Mouse (Mus musculus) thymus, adult 2 months (tissue): ENCODE results near the gene Ubr4.

ENCODE experiments used
- CTCF ChIP-seq: fragments of 200-500 bp; IDR thresholded peaks from 2 replicates; pipeline ENCODE4 v1.5.1; 2012; ENCODE audit warnings: mild to moderate bottlenecking, control low read depth, low read length, moderate library complexity, borderline replicate concordance; ENCODE audit not compliant: control insufficient read depth, poor library complexity, insufficient read depth; ENCODE audit errors: extremely low read depth
- POLR2A ChIP-seq: fragments of 200-500 bp; IDR thresholded peaks from 2 replicates; pipeline ENCODE4 v1.6.1; 2012; ENCODE audit warnings: mild to moderate bottlenecking, low read length, control low read depth, moderate library complexity; ENCODE audit not compliant: control insufficient read depth, poor library complexity, insufficient read depth; ENCODE audit errors: extremely low read depth

DNA sequence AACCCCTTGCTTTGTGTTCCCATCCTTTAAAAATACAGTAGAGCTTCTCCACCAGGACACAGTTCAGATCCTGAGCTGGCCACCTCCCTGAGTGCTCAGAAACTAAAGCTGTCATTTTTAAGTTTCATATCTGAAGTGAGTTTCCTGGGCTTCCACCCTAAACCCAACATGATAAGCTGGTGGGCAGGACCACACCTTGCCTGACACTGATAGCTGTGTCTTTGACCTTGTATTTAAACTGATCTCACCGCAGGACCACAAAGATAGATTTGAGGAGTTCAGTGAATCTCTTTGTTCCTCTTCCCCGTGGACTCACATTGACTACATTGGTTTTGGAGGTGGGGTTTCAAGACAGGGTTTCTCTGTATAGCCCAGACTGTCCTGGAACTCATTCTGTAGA lies 160.6 kb downstream of the Ubr4 start:
- TF ChIP-seq CTCF (no peak), POLR2A (no peak)
